Mouse (Mus musculus) liver, adult 2 months (tissue): ENCODE measurements at regions not wholly inside any gene's neighbourhood (a gene's known extent, or its start where the extent isn't known, plus 50 kb on each side); places are given as distances from the start of the nearest gene placed in this dataset.

Source experiments
- CTCF ChIP-seq: fragments of 200-500 bp; IDR thresholded peaks from 2 replicates; pipeline ENCODE4 v1.5.1; 2011; ENCODE audit warnings: low read depth, low read length, control low read depth
- POLR2A ChIP-seq: fragments of 200-500 bp; IDR thresholded peaks from 2 replicates; pipeline ENCODE4 v1.6.1; 2011; ENCODE audit warnings: low read length, control low read depth; ENCODE audit not compliant: insufficient read depth; ENCODE audit errors: extremely low read depth

GRCm38 (mm10) chr2:72628626-72629470 is 152.9 kb downstream of the Cdca7 start:
- TF ChIP-seq CTCF (no peak), POLR2A (no peak)
